Mouse (Mus musculus): ENCODE data around the gene Rad51ap1.

- TF ChIP-seq CTCF (IDR thresholded peaks at IDR 0.05; ENCODE audit: low read depth, low read length) (no peak), POLR2A (IDR thresholded peaks at IDR 0.05; ENCODE audit: borderline replicate concordance, low read depth, low read length) (no peak)
Measured at GRCm38 (mm10) chr6:126907378-126907777, 32.0 kb downstream of the Rad51ap1 start.
